Mouse (Mus musculus): ENCODE results near the gene Tsr3.
"Not testable (repeated sequence)": the region's sequence is repeated elsewhere in the genome, so short reads cannot be mapped to it uniquely, and the experiment has no call there.

Tsr3 gene

DNA sequence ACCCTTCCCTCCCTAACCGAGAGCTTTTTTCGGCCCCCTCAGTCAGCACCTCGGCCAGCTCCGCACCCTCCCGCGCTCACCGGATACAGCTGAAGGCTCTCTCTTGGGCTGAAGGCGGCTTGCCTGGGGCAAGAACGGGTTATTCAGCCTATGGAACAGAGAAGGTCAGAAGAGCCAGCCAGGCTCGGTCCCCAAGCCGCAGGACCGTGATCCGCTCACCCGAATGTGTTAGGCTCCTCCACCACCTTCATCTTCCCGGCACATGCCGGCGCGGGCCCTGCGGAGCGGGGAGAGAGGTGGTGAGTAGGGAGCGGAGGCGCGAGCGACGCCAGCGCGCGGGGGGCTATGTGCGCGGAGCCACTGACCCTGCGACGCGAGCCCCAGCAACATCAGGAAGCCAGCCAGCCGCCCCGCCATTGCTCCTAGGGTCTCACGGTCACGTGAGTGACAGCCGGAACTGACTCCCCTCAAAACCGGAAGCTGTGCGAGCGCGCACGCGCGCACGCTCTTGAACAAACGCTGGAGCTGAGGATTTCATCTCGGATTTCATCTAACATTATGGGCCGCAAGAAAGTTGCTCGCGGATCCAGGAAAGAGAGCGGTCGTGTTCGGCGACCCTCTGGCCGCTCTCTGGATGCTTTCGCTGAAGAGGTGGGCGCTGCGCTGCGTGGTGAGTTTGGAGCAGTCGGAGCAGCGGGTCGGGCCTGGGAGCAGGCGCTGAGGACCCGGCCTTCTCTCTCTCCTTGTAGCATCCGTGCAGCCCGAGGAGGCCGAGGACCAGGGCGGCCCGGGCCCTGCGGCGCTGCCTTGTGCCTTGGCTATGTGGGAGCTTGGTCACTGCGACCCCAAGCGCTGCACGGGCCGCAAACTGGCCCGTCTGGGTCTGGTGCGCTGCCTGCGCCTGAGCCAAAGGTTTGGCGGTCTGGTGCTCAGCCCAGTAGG lies at the start of gene Tsr3, which contains the start of gene Gnptg:
Gene Tsr3, plus strand, starts transcription at position 476 of the 942 bp plus-strand sequence.
Gene Gnptg, minus strand, starts transcription at position 430 of the 942 bp plus-strand sequence.
- in situ Hi-C loops (cut with MboI; ENCODE audit: low pct_unique_long_range_greater_than_20kb in 1 of 2, low sequenced_read_pairs in 2 of 2, unreplicated experiment in 1 of 2), result no loop called here

DNA sequence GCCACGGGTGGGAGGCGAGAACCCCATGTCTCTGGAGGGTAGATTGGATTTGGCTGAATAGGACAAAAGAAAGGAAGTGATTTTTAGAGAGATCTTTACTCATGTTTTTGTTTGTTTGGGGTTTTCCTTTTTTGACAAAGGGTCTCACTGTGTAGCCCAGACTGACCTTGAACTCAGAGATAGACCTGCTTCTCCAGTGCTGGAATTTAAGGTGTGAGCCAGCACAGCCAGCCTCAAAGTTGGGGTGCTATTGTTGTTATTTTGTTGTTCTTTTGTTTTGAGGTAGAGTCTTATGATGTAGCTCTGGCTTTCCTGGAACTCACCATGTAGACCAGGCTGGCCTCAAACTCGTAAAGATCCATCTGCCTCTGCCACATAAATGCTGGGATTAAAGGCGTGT lies 37.6 kb upstream of the Tsr3 start:
- in situ Hi-C loops (cut with MboI; ENCODE audit: low pct_unique_long_range_greater_than_20kb in 1 of 2, low sequenced_read_pairs in 2 of 2, unreplicated experiment in 1 of 2), result no loop called here

DNA sequence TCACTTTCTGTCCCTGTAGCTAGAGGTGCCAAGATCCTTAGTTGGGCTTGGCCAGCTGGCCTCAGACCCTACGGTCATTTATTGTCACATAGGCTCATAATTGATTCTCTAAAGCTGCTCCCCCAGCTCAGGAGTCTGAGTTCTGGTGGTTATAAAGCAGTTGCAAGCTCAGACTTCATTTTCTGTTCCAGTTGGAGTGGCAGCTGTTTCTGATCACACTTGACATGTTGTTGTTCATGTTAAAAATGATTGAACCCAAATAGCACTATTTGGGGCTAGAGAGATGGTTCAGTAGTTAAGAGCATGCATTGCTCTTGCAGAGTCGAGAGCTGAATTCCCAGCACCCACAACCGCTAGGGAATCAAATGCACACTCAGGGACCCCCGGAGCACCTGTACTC lies 30.0 kb upstream of the Tsr3 start:
- in situ Hi-C loops (cut with MboI; ENCODE audit: low pct_unique_long_range_greater_than_20kb in 1 of 2, low sequenced_read_pairs in 2 of 2, unreplicated experiment in 1 of 2), result no loop called here

DNA sequence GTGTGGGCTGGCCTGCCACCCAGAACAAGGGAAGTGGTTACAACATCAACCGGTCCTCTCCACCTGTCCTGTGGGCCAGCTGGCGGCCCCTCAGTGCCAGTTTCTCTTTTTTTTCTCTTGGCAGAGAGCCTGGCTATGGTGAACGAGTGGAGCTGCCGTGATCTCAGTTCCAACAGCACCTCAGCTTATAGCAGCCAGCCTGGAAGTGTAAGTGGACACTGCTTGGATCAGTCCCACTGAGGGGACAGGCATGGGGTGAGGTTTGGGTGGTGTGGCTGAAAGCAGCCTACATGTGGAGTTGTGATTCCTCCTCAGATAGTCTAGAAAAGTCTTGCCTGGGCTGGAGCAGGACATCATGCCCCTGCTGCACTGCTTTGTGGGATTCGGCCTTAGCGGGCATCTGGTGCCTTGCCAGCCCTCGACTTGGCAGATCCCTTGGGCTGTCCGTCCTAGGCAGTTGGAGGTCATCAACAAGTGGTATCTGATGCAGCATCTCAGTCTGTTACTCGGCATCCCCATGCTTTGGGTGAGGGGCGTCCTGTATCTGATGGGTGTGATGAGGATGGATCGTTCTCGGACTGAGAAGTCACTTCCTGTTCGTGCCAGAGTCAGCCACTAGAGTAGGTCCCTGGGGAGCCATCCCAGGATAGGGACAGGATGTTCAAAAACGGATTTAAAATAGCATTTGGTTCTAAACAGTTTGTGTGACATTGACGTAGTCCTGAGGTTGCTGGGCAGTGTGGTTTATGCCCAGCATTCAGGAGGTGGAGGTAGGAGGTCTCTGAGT lies 29.1 kb upstream of the Tsr3 start:
- in situ Hi-C loops (cut with MboI; ENCODE audit: low pct_unique_long_range_greater_than_20kb in 1 of 2, low sequenced_read_pairs in 2 of 2, unreplicated experiment in 1 of 2), result no loop called here

DNA sequence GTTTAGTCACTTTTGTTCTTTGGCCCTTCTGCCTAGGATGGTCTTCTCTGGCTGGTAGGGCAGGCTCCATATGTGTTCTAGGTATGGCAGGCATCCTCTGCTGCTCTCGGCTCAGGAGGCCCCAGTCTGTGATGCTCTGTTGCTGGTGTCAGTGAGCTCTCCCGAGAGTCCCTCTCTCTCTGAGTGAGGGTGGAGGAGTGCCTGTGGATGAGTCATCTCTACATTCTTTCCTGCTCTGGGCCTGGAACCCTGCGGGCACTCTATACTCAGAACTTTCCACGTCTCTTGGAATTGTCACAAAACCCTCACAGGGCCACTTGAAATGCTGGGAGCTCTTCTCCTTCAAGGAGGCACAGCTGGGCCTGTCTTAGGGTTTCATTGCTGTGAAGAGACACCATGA lies 28.3 kb upstream of the Tsr3 start:
- in situ Hi-C loops (cut with MboI; ENCODE audit: low pct_unique_long_range_greater_than_20kb in 1 of 2, low sequenced_read_pairs in 2 of 2, unreplicated experiment in 1 of 2), result no loop called here

DNA sequence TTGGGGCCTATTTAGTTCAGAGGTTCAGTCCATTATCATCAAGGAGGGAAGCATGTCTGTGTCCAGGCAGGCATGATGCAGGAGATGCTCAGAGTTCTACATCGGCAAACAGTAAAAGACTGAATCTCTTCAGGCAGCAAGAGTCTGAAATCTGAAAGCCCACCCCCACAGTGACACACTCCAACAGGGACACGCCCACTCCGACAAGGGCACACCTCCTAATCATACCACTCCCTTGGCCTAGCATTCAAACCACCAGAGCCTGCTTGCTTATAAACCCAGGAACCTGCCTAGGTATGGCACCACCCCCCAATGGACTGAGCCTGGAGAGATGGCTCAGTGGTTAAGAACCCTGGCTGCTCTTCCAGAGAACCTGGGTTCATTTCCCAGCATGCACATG lies 24.5 kb upstream of the Tsr3 start:
- in situ Hi-C loops (cut with MboI; ENCODE audit: low pct_unique_long_range_greater_than_20kb in 1 of 2, low sequenced_read_pairs in 2 of 2, unreplicated experiment in 1 of 2), result no loop called here

DNA sequence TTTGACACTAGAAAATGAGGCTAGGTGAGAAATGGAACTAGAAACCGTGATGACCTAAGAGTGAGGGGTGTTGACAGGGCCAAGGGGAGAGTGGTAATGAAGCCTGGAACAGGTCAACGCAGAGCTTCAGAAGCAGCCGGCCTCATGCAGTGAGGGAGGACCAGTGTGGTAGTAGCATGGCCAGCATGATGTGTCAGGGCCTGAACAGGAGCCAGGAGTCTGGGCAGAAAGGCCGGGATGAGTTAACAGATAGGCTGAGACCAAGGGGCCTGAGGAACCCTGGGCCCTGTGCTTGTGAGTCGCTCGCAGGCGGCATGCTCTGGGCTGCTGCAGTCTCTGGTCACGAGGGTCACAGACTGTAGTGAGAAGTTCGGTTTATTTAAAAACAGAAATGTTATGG lies 21.0 kb upstream of the Tsr3 start:
- in situ Hi-C loops (cut with MboI; ENCODE audit: low pct_unique_long_range_greater_than_20kb in 1 of 2, low sequenced_read_pairs in 2 of 2, unreplicated experiment in 1 of 2), result no loop called here

DNA sequence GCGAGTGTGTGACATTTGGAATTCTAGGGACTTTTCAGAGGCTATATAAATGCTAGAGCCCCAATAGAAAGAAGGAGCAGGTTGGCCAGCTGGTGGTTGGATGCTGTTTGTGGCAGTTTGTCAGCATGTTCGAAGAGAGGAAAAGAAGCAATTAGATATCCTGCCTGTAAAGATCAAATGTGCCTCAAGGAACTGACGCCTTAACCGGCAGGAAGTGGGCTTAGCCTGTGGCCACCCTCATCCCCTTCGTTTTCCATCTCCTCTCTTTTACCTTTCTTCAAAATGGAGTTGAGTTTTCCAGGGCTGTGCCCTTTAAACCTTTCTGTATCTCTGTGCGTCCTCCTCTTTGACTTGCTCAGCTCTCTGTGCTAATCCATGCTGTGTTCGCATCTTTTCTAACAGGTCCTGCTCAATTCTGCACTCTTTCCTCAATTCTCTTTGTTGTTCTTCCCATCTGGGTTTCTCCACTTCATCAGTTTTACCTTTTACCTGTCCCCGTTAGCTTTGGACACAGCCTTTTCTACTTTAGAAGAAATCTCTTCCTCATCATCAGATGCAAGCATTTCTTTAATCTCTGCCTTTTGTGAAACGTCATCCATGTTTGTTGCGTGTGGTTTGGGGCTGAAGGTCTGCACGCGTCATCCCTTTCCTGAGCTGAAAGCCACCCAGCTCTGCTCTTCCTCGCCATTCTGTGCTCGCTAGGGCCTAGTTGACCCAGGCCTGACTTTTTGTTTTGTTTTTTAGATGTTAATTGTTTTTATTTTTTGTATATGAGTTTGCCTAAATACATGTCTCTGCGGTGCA lies 20.3 kb upstream of the Tsr3 start:
- in situ Hi-C loops (cut with MboI; ENCODE audit: low pct_unique_long_range_greater_than_20kb in 1 of 2, low sequenced_read_pairs in 2 of 2, unreplicated experiment in 1 of 2), result no loop called here

DNA sequence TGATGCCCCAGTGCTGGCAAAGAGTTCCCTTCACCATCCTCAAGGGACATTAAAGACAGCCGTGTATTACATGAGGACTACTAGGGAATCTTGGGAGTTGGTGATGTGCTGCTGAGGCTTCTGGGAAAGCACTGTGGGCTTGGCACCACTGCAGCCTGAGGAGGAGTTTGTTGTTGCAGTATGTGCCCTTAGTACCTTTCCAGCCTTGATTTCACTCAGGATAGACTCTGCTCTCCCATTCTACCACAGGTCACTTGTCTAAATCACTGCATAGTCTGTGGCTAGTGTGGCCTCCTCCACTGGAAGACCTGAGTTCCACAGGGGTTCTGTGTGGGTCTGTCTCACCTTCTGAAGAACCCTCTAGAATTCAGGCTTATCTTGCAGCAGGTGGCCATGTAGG lies 19.2 kb upstream of the Tsr3 start:
- in situ Hi-C loops (cut with MboI; ENCODE audit: low pct_unique_long_range_greater_than_20kb in 1 of 2, low sequenced_read_pairs in 2 of 2, unreplicated experiment in 1 of 2), result no loop called here

DNA sequence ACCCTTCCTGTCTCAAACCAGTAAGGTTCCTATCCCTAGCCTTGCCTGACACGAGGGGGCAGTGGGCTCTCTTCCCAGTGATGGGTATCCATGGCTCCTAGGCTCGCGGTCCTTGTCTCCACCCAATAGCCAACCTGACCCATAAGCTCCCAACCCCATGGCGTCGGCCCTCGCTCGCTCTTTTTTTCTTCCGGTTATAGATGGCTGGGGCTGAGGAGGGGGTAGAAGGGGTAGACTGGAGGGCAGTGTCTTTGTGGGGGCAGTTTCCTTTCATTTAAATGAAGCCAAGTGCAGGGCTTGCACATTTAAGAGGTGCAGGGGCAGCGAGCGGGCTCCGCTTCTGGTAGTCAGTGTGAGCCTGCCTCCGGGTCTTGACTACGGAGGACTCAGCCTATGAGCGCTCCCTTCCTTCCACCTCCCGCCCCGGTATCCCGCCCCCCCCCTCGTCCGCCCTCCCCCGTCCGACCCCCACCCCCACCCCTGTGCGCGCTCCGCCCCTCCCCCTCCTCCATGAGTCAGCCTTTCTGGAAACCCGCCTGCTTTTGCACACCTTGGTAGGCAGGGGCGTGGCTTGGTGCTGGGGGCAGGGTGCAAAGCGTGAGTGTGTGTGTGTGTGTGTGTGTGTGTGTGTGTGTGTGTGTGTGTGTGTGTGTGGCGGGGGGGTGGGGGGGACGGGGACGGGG lies 18.0 kb upstream of the Tsr3 start:
- in situ Hi-C loops (cut with MboI; ENCODE audit: low pct_unique_long_range_greater_than_20kb in 1 of 2, low sequenced_read_pairs in 2 of 2, unreplicated experiment in 1 of 2), result no loop called here

DNA sequence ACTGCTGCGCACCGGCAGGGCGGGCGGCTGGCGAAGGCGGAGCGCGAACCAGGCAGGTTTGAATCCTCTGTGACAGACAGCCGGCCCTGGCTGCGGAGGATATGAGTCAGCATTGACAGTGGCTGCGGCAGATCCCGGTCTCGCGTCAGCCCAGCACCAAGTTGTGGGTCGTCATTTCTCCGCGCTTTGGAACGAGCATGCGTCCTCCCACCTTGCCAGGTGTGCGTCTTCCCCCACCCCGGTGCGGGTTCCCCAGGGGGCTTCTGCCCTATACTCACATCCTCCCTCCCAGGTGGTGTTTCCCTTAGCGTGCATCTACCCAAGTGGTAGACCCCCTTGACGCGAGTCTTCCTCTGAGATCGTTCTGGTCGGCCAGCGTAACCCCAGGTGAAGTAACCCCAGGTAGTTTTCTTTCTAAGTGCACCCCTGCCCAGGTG lies 17.4 kb upstream of the Tsr3 start:
- in situ Hi-C loops (cut with MboI; ENCODE audit: low pct_unique_long_range_greater_than_20kb in 1 of 2, low sequenced_read_pairs in 2 of 2, unreplicated experiment in 1 of 2), result not testable (repeated sequence)

DNA sequence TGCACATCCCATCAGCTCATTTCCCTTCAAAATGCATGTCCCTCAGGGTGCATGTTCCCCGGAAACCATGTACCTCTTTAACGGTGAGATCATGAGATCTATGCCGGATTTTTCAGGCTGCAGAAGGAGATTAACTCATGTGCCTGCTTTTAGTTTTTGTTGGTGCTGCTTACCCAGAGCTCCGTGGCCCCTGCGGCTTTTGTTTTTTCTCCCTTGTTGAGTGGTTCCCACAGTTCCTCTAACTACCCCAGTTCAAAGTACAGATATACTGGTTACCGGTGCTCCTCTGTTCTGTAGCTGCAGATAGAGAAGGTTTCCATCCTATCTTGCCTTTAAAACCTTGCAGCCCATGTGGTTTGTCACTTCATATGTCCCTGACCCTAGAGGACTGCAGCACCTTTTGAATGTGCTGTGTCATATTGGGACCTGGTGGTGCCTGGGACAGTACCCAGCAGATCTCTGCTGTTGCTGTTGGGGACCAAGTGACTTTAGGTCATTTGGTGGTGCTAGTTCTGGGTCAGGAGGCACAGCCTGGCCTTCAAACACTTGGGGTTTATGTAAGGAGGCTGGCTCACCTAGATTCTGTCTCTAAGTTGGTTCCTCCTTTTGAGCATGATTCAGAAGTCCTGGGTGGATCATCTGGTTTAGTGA lies 16.9 kb upstream of the Tsr3 start:
- in situ Hi-C loops (cut with MboI; ENCODE audit: low pct_unique_long_range_greater_than_20kb in 1 of 2, low sequenced_read_pairs in 2 of 2, unreplicated experiment in 1 of 2), result no loop called here

DNA sequence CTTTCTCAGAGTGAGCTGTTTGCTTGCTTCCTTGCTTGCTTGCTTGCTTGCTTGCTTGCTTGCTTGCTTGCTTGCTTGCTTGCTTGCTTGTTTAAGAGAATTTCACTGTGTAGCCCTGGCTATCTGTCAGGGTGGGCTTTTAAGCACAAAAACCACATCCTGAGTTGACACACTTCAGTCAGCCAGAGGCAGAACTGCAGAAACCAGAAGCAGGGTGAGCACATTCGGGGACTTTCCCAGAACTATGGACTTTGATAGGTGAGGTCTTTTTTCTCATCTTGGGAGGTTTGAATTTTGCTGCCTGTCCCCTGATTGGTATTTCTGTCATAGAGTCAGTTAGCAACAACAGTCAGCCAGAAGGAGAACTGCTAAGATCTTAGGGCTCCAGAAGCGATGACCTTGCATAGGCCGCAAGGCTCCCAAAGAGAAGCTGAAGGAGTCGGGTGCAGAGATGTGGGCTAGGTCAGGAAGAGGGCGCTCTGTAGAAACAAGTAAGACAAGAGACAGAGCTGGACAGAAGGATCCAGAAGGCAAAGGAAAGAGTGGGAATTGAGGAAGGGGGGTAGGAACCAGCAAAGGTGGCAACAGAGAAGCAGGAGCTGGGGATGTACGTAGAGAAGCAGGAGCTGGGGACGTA lies 15.3 kb upstream of the Tsr3 start:
- in situ Hi-C loops (cut with MboI; ENCODE audit: low pct_unique_long_range_greater_than_20kb in 1 of 2, low sequenced_read_pairs in 2 of 2, unreplicated experiment in 1 of 2), result no loop called here

DNA sequence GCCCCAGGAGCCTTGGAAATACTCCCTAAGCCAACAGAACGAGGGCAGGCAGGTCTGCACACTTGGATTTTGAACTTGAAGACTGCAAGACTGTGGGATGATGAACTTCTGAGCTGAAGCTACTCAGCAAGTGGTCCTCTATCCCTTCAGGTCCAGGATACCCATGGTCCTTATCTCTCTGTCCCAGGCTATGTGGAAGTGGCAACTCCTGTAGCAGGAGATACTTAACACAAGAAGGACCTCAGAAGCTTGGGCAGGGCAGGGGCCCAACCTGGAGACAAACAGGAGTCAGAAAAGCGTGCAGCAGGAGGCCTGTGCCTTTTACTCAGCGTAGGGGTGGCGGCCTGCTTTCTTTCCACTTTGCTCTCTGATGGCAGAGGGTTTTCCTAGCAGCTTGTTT lies 14.3 kb upstream of the Tsr3 start:
- in situ Hi-C loops (cut with MboI; ENCODE audit: low pct_unique_long_range_greater_than_20kb in 1 of 2, low sequenced_read_pairs in 2 of 2, unreplicated experiment in 1 of 2), result no loop called here

DNA sequence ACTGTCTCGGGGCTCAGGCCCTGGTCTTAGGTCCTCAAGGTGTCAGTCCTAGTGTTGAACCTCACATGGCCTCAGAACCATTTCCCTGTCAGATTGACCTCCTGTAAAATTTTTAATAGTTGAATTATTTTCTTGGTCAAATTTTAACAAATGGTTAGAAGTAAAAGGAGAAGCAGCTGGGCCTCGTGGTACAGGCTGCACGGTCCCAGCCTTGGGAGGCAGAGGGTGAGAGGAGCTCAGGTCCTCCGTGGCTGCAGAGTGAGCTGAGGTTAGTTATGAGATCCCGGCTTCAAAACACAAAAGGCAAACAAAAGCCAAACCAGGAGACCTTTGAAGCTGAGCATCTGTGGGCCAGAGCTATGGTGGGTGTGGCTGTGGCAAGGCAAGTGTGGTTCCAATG lies 12.0 kb upstream of the Tsr3 start:
- in situ Hi-C loops (cut with MboI; ENCODE audit: low pct_unique_long_range_greater_than_20kb in 1 of 2, low sequenced_read_pairs in 2 of 2, unreplicated experiment in 1 of 2), result no loop called here

DNA sequence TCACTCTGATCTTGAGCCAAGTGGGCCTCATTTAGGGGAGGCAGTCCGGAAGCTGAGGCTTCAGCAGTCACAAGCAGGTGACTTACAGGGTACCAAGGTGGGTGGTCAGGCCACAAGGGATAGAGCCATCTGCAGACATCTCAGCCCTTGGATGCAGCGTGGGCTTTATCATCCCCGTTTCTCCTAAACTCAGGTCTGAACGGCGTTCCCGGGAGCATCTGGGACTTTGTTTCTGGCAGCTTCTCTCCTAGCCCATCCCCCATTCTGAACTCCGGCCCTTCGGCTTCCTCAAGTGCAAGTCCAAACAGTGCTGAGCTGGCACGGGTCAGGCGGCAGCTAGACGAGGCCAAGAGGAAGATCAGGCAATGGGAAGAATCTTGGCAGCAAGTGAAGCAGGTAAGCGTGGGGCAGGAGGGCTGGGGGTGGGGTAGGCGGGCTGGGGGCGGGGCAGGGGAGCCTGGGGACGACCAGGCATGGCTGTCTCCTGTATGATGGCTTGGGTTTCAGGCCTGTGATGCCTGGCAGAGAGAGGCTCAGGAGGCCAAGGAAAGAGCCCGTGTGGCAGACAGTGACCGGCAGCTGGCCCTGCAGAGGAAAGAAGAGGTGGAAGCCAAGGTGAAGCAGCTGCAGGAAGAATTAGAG lies 9.8 kb upstream of the Tsr3 start:
- in situ Hi-C loops (cut with MboI; ENCODE audit: low pct_unique_long_range_greater_than_20kb in 1 of 2, low sequenced_read_pairs in 2 of 2, unreplicated experiment in 1 of 2), result not testable (repeated sequence)

DNA sequence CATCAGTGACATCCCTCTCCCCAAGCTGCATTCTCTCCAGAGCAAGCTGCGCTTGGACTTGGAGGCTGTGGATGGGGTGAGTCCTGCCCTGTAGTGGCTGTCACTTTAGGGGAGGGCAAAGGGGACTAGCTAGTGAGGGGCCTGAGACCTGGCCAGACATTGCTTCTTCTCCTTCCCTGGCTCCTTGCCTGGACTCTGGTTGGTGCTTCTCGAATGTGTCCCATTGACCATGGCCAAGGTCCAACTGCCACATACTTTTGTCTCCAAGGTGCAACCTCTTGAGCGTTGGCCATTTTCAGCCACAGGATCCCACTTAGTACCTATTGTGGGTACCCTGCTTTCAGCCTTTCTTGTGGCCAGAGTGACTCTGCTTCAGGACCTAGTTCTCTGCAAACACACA lies 9.3 kb upstream of the Tsr3 start:
- in situ Hi-C loops (cut with MboI; ENCODE audit: low pct_unique_long_range_greater_than_20kb in 1 of 2, low sequenced_read_pairs in 2 of 2, unreplicated experiment in 1 of 2), result no loop called here
